Mouse (Mus musculus) cerebellum, adult 8-10 months (tissue): Measurements from ENCODE around the gene Galm.
"Not testable (repeated sequence)": the region's sequence is repeated elsewhere in the genome, so short reads cannot be mapped to it uniquely, and the experiment has no call there.

Experiments used
- DNase-seq: peaks from one replicate; pipeline ENCODE4 v3.0.0; 2022

Galm gene

DNA sequence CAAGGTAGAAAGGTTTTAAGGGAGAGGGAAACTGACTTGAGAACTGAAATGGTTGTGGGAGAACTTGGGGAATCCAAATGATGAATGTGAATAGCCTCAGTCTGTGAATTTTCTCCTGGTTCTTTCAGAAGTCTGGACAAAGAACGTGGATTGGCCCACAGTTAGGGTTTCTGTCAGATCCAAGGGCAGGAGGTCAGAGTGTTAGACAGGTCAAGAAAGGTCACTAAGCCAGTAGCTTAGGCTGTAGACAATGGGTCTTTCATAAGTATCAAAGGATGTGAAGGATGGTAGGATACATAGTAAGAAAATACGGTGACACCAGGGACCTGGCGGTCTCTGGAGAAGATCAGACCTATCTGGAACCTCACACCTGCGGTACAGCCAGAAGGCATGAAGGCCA lies 40.2 kb downstream of the Galm start:
- no peak for DNase-seq

DNA sequence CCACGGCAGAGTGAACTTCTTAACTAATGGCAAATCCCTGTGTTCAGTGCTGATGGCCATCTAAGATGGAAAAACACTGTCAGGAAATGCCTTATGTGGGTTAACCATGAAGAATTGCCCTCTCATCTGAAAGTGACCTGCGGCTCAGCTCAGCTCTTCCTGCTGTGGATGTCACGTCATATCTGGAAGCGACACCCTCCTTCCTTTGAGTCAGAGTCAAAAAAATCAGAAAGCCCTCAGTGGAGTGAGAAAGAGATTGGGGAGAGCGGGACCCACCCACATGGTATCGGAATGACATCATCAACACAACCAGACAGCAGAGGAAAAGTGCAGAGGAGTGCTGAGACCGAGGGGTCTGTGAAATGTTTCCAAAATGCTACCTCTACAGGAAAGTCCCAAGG lies 40.6 kb downstream of the Galm start:
- DNase-seq, result no peak

DNA sequence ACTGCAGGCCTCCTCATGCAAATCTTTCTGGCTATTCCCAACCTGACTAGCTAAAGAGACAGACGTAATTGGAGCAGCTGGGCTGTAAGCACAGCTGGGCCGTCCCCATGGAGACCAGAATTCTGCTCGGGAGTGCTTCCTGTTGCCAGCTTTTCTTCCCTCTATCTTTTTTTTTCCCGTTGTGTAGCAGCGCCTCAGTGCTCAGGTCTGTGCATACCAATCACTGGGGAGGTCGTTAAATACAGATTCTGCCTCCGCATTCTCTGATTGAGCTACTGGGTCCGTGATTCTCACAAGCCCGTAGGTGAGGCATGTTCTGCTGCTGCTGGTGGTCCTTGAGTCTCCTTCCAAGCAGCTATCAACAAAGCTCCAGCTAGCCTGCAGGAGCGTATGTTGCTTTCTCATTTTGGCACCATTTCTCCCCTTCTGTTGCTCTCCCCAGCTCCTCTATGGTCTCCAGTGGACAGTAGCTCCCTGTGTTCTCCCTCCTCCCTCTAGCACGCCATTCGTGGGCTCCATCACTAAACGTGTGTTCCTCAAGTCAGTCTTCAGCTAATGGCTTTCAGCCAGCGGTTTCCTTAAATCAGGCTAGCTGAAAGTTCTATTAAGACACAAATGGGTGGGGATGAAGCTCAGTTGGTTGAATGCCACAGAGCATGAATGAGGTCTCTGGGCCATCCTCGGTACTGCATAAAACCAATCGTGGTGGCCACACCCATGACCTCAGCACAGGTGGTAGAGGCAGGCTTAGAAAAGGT lies 41.3 kb downstream of the Galm start:
- DNase-seq, result peak; percentile 52

DNA sequence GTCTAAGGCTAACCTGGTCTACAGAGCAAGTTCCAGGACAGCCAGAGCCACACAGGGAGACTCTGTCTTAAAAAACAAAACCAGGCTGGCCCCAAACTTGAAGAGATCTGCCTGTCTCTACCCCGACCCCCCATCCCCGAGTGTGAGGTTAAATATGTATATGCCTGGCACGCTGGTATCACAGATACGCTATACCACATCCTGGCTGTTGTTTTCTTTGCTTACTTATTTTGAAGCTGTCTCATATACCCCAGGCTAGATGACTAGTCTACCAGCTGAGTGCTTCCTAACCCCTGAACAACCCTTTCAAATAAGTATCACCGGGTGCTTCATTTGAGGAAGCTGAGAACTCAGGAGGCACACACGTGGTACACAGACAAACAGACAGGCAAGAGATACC lies 42.5 kb downstream of the Galm start:
- DNase-seq, result no peak

DNA sequence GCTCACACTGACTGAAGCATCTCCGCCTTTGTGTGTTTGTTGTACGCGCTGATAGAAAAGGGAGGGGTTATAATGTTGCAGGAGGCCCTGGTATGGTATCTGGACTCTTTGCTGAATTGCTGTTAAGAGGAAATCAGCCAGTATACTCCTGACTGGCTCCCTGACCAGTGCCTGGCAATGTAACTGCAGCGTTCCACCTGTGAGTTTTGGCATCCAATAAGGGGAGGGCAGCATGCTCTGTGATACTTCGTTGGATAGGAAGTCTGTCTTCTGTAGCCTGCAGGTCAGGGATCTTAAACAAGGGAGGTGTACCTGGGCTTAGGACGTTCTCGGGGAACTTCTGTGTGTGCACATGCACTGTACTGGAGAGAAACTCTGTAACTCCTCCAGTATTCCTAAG lies 43.7 kb downstream of the Galm start:
- DNase-seq, result peak; percentile 58

DNA sequence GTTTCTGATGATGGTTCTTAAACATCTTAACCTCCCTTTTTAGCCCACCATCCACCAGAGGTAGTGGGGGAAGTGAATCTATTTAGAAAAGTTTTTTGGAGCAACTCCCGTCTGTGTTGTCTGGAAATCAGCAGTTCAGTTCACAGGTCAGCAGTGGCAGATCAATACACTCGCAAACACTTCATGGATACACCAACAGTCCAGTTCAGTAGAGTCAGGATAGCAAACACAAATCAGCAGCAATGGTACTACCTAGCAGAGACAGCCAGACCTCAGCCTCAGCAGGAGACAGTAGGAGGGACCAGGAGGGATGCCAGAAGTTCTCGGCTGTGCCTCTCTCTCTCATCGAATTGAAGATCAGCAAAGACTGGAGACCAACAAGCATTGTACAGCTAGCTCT lies 44.7 kb downstream of the Galm start:
- DNase-seq, result no peak

DNA sequence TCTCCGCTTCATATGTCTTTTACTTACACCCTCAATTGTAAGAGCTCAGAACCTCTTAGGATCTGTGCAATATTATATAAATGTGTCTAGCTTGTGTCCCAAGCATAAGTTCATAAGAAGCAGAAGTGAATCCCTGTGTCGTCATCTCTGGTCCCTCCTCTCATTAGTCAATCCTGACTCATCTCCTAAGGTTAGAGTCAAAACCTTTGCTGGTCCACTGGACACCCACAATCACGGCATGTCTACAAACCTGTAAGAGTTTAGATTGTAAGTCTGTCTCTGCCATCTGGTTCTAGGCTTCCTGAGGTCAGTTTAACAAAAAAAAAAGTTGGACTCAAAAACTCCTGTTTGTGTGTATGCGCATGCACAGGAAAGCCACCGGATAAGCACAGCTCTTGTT lies 45.5 kb downstream of the Galm start:
- DNase-seq, result no peak

DNA sequence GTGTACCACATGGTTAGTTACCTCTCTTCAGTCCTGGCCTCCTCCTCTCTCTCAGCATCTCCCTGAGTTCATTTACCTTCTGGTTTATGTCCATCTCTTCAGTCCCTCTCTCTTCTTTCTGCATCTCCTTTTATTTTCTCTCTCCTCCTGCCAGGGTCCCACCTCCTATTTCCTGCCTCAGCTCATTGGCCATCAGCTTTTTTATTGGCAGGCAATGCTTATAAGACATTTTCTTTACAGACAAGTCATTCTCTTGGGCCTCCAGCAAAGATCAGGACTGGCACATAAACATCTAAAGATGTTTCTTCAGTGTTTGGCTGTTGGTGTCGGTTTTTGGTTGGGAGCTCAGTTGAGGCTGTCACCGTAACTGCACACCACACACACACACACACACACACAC lies 46.4 kb downstream of the Galm start:
- no peak for DNase-seq

DNA sequence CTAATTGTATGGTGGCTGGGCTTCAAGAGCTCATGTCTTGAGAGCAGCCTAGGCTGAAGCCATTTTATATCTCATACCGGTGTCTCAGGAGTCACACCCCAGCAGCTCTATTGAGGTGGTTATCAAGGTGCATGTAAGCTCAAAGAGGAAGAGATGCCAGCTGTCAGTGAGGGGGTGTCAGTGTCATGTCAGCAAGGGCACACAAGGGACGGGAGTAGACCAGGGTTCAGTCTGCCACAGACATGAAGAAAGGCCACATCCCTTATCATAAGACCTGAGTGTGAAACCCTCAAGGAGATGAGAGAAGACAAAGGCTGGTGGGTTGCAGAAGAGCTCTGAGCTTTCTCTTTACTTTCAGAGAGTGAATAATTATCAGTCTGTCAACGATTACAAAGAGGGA lies 46.9 kb downstream of the Galm start:
- DNase-seq, result no peak

DNA sequence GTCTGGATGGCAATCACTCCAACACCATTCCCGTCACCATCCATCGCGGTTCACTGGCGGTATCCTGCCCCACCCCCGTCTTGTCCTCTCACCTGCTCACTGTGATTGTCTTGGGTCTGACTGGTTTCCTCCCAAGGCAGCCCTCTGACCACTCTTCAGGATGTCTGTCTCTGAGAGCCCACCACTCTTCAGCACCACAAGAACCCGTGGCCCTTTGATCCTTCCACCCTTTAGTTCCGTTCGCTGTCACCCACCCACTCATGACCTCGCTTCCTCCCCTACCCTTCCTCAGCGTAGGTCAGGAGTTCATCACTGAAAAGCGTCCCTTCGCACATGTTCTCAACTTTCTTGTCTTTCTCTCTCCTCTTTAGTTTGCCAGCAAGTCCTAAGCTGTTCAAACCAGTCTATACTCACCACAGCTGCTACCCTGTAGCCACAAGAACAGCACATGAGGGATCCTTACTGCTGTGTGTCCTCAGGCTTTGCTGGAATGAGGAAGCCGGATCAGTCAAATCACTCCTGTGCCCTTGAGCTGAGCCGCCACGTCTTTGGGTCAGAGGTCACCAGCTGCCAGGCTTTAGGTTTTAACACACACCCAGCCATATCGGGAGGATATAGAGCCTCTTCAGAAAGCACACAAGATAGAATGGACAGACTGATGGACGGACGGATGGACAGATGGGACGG lies 47.6 kb downstream of the Galm start:
- DNase-seq, result no peak

DNA sequence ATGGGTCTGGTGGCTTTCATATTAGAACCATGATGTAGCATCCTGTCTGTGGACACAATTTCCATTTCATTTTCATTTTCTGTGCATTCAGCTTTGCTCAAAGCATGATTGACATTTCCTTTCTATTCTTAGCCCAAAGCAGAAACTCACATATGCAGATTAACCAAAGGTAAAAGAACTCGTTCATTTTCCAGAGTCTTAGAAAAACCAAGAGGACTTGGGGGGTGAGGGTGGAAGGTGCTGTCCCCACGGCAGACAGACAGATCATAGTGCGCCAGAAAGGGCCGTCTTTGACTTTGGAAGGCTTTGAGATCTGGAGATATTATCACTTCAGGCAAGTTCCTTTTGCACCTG lies 48.1 kb downstream of the Galm start:
- DNase-seq, result no peak

DNA sequence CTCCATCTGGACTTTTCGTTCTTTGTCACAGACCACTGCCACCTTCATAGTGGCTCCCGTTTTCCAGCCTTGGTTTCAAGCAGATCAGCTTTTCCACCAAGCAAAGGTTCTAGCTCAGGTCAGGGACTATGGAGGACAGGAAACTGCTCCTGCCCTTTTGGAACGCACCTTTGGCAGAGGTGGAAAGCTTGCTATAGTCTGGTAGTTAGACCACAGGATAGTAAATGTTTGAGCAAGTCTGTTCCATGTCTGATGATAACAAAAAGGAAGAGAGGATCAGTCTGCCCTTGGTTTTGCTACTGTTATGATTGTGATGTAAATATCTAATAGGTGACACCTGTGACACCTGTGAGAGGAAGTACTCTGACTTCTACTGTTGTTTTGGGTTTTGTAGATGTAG lies 48.7 kb downstream of the Galm start:
- DNase-seq, result no peak

DNA sequence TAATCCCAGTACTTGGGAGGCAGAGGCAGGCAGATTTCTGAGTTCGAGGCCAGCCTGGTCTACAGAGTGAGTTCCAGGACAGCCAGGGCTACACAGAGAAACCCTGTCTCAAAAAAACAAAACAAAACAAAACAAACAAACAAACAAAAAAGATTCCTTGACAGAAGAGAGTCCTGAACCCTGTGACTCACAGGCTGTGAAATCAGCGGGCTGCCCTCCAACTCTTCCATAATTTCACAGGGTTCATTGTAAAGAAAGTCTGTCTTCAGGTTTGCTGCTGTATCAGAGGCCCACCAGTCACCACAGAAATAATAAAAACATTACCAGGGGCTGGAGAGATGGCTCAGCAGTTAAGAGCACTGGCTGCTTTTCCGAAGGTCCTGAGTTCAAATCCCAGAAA lies 51.6 kb downstream of the Galm start:
- DNase-seq, result not testable (repeated sequence)

DNA sequence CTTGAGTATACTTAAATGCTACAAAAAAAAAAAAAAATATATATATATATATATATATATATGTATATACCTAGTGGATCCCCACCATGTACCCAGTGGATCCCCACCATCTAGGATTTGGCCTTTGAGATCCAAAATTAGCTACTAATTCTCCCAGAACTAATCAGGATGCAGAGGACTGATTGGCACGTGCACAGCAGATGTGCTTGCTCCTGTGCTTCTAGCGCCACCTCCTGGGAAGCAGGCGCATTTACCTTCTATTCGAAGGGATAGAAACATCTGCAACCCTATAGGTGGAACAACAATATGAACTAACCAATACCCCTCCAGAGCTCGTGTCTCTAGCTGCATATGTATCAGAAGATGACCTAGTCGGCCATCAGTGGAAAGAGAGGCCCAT lies 52.7 kb downstream of the Galm start:
- peak; percentile 70 for DNase-seq

DNA sequence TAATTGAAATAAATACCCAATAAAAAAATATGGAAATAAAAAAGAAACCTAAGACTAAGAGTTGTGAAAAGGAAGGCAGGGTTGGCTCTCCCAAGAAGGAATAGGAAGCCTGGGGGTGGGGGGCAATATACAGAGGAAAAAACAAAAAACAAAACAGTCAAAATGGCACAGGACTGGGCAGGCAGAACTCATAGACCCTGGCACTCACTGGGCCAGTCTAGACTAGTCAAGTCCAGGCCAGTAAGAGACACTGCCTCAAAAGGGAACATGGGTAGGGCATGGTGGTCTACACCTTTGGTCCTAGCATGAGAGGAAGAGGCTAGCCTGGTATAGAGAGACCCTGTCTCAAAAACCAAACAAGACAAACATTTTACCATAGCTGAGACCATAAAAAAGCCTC lies 53.2 kb downstream of the Galm start:
- DNase-seq, result no peak

DNA sequence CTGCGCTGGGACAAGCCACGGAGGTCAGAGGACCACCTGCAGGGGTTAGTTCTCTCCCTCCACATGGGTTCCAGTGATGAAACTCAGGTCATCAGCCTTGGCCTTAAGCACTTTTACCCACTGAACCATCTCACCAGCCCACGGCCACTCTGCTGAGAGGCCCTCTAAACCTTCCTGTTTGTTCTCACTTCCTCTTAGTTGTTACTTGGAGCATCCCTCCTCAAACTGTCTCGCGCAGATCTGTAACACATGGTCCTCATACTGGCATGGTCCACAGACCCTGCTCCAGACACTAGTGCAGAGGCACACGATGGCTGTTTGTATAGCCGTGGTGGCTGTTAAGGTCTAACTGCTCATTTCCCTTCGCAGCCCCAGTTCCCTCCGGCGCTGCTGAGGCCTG lies 56.3 kb downstream of the Galm start:
- no peak for DNase-seq

DNA sequence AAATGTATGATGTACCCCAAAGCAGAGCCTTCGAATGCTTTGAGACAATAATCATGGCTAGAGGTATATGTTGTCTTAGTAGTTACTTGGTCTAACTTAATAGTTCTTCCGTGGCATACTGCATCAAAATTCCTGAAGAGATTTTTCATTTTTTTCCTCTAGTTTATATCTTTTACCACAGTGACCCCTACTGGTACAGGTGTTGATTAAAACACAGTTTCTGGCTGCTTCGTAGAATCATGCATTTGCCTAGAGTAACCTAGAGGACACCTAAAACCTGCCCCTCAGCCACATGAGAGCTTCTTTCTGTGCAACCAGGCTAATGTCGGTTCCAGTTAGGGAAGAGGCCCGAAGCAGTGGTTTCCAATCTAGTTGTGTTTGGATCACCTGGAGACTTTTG lies 65.8 kb downstream of the Galm start:
- DNase-seq, result peak; percentile 24

DNA sequence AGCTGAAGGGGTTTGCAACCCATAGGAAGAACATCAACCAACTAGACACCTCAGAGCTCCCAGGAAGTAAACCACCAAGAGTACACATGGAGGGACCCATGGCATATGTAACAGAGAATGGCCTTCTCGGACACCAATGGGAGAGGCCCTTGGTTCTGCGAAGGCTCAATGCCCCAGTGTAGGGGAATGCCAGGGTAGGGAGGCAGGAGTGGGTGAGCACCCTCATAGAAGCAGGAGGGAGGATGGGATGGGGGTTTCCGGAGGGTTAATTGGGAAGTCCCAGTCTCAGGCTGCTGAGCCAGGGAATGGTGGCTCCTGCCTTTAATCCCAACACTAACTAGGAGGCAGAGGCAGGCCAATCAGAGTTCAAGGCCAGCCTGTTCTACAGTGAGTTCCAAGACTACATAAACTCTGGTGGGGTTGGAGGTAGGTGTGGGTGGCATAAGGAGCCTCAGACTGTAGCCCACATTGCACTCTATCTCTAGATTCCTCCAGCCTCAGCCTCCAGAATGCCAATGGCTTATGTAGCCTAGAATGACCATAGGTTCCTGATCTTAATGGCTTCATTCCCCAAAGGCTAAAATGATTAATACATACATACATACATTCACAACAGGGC lies 72.0 kb downstream of the Galm start:
- DNase-seq, result no peak

DNA sequence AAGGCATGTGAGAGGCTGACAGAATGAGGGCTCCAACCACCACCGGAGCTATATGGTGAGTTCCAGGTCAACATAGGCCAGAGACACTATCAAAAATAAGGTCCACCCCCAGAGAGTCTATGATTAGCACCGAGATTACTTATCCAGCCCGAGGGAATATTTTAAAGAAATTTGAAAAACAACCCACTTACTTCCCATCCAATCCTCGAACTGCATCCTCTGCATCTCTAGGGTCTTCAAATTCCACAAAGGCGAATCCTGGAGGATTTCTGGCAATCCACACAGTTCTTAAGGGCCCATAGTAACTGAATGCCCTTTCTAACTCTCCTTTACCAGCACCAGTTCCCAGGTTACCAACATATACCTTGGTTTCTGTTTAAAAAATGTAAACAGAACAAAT lies 78.4 kb downstream of the Galm start:
- DNase-seq, result no peak

DNA sequence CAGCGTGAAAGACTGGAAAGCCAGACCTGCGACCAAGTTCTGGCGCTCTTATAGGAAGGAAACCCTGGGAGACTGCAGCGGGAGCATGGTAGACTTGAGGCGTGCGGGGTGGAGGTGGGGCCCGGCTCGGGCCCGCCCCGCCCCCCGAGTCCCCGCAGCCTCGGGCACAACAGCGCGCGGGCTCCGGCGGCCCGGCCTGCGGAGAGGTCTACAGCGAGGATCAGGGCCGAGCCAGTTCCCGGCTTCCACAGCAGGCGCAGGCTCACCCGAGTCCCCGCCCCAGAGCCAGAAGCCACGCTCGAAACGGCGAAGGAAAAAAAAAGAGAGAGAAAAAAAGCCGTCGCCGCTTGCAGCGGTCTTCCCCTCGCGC lies 79.0 kb downstream of the Galm start:
- DNase-seq, result no peak

DNA sequence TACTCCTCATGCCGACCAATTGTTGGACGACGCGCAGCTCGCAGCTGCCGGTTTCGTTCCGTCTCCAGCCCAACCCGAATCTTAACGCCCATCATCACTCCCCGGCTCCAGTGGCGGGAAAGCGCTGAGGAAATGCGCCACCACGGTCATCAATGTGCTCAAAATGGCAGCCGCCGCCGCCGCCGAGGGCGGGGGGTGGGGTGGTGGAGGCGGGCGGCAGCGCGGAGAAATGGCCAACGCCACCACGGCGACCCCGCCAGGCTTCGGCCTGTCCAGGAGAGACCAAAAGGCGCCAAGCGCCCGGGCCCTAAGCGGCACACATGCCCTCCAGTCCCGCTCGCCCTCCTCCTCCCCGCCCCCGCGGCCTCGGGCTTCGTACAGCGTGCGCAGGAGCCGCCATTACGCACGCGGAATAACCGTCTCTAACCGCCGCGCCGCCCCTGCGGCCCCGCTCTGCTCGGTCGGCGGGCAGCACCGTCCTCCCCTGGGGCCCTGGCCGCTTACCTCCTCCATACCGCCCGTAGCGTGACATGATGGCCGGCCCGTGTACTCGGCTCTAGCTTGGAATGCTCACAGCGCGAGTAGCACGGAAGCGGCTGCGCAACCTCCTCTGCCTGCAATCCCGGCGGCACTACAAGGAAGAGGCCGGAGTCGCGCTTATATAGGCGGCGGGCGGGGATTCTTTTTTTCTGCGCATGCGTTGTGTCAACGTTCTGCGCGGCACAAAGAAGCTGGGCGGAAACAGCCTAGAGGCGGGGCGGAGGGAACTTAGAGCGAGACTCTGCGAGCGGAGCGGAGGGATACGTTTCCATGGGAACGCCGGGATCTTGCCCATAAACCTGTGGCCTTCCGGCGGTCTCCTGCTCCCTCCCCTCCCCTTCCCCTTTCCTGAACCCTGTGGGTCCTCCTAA lies 79.7 kb downstream of the Galm start, which contains the start of the genes Srsf7 and Ttc39d:
Gene Srsf7, minus strand, starts transcription at position 637 of the 911 bp plus-strand sequence.
Gene Ttc39d, plus strand, starts transcription at position 790 of the 911 bp plus-strand sequence.
- DNase-seq, result peak; percentile 99

DNA sequence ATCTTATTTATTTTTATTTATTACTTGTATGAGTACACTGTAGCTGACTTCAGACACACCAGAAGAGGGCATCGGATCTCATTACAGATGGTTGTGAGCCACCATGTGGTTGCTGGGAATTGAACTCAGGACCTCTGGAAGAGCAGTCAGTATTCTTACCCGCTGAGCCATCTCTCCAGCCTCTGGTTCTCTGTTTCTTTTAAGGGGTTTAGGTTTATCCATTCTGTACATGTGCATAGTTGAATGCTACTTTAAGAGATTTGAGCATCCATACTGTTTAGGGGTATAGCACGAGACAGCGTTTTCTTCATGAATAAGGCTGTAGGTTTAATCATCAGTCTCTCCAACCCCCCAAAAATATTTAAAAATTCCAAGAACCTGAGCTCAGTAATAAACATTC lies 86.7 kb downstream of the Galm start:
- DNase-seq, result not testable (repeated sequence)

DNA sequence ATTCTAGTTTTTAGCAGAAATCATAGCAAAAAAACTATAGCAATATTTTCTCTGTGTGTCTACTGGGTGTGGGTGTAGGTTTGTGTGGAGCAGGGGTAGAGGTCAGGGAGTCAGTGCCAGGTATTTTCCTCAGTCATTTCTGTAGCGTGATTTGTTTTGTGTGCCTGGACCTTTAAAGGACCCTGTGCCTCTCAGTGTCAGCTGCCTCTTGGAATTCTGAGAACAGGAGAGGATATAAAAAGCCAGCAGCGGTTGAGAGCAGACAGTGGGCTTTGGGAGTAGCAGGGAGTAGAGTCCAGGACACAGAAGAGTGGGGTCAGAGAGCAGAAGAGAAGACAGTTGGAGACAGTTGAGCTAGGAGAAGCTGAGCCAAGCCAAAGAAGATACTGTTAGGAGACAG lies 92.9 kb downstream of the Galm start:
- DNase-seq, result no peak
